Mouse (Mus musculus) right cerebral cortex, postnatal 10 days (tissue): ENCODE results near the gene Klrb1f.
A peak's percentile ranks its signal among the peaks of the same experiment; 100 is the strongest.
"Not testable (repeated sequence)": the region's sequence is repeated elsewhere in the genome, so short reads cannot be mapped to it uniquely, and the experiment has no call there.

Experiments
- DNase-seq, 2 experiments: peaks; one replicate each; pipeline ENCODE4 v3.0.0; 2021; ENCODE audit warnings: low spot score in 2 of 2

Gene Klrb1f

DNA sequence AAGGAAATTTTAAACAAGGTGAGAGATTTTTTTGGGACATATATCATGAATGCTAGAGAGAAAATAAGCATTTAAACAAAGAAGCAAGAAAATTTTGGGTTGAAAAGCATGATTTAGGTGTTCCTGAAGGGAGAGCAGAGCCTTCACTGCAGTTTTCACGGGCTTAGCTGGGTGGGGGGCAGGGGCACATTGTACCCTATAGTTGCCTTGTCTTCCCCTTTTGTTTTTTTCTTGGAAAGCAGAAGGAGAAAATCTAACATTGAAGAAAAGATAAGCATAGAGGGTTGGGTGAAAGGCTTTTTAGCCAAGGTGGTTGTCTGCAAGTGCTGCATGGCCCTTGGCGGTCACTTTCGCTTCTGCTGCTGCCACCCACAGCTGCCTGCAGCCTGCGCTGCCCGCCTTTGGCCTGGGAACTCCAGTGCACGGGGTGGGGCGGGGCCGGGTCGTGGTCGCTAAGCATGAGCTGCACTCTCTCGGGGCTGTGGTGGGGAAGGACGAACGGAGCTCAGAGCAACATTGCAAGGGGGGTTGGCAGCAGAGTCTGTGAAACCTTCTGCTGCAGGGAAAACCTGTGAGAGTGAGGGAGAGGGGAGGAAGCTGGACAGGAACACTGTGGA, 3.3 kb downstream of the Klrb1f start:
- peak; percentile 26 to 35 for DNase-seq

DNA sequence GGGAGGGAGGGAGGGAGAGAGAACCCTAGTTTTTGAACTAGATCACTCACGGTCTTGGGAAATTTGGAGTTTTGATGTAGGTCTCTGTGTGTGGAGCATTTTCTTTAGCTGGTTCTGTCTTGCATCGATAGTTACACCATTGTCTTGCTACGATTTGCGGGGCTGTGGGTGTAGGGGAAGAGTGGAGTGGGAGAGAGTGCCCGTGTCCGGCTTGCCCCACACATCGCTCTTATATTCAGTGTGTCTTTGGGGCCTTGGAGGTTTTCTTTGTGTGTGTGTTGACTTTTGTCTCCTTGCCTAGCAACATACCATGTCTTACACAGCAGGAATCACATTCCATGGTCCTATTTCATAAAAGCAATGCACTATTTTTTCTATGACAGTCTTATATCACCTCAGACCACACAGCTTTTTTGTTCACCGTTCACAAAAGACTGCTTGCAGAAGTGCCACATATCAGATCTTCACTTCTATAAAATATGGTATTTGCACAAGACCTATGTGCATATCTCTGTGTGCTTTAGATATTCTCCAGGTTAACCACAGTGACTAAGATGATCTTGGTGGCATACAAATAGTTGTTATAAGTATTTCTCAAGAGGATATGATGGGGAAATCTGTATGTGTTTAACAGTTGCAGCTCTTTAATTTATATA, 4.0 kb downstream of the Klrb1f start:
- DNase-seq, result no peak

DNA sequence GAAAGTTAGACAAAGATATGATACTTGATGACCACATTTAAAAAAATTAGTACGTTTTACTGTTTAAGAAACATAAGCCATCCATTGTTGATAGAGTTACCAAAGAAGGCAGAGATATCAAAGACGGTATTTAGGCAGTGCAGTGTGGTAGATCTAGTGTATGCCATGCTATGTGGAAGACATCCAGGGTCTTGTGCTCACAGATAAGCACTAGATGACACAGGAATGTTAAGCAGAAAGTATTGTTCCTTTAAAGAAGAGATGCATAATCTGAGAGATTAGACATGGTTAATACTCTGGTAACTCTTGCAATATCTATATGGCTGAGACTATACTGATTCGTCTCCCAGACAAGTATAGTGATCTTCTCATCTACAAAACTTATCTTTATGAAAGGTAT, 5.4 kb downstream of the Klrb1f start:
- DNase-seq, result no peak

DNA sequence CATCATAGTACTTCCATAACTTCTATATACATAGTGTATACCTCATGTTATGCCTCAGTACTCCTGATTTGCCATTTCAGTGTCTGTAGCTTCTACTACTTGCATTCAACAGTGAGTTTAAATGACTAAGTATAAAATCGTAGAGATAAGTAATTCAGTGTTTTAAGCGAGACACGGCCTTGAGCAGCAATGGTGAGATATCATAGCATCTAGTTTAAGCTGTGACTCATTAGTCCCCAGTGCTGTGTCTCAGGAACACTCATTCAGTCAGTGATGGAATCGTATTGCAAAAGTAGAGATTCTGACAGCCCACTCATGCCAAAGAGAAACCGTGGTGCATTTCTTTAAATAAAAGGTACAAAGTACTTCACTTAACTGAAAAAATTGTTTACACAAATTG, 6.0 kb downstream of the Klrb1f start:
- DNase-seq, result no peak

DNA sequence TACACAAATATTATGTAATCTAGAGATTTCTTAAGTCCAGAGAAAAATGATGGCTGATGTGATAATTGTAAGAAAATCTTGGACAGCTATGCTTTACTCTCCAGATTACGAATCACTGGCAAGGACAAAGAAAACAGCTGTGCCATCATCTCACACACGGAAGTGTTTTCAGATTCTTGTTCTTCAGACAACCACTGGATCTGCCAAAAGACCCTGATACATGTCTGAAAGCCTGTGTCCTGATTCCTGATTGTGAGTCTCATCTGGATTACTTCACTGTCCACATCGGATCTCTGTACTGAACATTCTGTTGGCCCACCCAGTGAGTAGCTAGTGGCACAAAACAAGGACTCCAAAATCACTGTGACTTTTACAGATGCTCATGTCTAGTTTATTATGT, 10.5 kb downstream of the Klrb1f start:
- DNase-seq, result no peak

DNA sequence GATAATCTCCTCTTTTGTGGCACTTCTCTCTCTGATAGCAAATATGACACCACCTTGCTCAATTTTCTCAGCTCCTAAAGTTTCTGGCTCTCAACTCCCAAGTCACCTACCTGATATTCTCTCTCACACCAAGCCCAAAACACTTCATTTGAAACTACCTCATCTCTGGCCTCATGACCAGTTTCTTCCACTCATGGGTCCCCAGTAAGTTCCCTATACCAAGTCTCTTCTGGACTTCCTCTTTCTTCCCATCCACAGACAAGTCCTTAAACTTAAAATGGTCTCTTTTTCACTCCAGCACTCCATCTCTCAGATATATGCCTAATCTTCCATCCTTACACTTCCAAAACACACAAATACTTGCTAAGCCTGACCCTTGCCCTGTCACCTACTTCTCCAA, 12.3 kb downstream of the Klrb1f start:
- no peak for DNase-seq

DNA sequence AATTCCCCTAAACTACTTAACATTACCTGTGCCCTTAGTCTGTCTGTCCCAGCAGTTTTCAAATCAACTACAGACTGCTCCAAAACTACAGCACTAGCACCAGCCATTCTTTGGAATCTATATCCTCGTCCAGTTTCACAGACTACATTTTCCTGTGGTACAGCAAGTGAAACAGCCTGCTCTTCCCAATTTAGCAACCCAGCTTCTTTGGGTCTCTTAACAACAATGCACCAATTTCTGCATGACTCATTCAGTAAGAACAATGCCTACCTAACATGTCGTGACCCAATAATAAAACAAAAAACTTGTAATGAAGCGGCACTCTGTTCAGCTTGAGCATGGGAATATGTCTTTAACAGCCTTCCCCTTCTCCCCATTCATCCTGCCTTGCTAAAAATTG, 19.7 kb downstream of the Klrb1f start:
- DNase-seq, result no peak

DNA sequence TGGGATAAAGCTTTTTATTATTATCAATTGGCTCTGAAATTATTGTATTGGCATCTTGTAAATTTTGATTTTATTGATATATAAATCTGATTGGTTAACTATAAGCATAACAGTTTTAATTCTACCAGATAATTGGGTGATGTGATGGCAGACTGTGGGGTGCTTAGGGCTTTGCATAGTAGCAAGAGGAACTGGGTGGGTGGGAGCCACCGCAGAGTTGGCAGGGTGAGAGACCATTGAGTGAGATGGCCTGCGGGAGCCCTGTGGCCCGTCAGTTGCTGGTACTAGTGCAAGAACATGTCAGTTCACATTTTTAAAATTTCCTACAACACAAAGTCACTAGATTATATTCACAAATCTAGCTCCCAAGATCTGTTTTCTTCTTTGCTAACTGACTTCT, 20.2 kb downstream of the Klrb1f start:
- no peak for DNase-seq

DNA sequence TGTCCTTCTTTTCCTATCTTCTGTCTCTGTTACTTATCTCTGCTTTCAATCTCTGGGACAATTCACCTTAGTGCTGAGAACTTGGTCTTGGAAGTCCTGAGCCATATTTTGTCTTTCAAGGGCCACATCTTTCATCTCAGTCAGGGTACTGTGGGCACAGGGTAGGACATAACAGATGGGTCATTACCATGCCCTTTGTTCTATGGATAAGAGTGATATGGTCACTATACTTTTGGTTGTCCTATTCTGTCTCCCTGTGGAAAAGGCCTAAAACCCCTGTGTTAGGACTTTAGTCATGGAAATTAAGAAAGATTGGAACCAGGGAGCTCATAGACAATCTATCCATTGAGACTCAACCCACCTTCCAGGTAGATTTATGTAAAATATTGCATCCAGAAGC, 20.8 kb downstream of the Klrb1f start:
- DNase-seq, result no peak

DNA sequence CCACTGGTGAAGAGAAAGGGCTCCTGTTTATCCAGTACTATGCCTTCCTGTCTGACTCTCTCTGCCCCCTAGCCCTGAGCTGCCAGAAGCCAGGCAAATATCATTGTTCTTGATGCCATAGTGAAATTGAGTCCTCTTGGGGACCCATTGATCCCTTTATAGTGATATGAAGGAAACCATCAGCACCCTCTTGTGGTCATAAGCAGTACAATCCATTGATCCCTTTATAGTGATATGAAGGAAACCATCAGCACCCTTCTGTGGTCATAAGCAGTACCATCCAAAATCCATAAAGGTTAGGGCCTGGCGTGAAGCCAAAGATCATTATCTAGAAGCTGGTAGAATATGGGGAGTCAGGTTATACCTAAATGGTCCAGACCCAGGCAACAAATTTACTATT, 21.3 kb downstream of the Klrb1f start:
- peak; percentile 27 to 39 for DNase-seq

DNA sequence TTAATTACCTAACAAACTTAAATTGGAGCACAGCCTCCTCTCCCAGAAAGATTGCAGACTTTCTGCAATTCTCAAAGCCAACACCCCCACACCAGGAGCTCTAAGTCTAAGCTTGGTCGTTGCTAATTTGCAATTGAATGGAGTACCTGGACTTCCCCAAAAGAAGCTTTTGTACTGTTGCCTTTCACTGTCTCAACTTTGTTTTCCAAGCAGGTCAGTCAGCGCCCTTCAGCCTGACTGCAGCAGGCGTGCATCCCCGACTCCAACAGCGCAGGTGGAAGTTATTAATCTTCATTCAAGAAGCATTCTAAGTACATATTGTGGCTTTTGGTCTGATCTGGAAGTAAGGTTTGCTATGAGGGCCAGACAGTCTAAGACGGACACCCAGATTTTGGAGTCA, 39.4 kb downstream of the Klrb1f start:
- no peak for DNase-seq

DNA sequence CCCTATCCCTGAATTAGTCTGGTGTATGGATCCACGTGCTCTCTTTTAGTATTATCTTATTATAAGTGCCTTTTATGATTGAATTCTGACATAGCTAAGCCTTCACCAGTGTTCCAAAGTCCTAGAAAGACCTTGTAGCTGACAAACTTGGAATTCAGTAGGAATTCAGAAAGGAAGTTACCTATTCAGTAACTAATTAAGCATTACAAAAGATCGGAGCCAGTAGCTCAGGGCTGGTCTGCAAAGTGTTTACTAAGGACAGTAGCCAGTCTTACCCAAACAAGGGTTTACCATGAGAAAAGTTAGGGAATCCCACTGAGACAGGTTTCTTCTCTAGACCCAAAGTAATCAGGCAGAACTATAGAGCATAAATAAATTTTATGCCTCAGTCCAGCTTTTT, 40.3 kb downstream of the Klrb1f start:
- DNase-seq, result not testable (repeated sequence)

DNA sequence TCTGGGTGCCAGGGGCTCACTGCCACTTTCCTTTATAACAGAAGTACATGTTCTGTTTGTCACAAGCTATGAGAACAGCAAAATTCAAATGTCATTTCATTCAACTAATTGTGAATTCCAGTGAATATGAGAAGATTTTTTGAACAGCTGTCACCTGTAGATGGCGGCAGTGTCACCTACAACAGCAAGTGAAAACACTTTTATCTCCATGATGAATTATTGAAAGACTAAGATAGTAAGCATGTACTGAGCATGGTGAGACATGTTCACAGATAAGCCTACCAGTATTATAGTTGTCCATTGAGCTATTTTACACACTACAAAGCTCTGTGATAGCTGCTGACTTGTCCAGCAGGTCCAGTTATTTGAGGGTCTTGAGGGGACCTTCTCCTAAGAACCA, 42.5 kb downstream of the Klrb1f start:
- DNase-seq, result peak; percentile 27 to 46

DNA sequence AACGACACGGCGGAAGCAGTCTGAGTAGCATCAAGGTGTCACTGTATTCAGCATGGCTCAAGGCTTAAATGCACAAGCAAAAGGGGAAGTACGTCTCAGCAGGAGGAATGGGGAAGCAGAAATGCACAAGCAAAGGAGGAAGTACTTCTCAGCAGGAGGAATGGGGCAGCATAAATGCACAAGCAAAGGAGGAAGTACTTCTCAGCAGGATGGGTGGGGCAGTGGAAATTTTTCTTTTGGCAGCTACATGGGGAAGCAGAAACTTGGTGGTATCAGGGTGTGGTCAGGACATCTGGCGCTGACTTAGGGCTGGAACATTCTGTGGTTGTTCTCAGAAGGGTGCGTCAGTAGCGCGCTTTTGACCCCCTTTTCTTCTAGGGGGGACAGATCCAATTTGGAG, 42.9 kb downstream of the Klrb1f start:
- DNase-seq, result not testable (repeated sequence)

DNA sequence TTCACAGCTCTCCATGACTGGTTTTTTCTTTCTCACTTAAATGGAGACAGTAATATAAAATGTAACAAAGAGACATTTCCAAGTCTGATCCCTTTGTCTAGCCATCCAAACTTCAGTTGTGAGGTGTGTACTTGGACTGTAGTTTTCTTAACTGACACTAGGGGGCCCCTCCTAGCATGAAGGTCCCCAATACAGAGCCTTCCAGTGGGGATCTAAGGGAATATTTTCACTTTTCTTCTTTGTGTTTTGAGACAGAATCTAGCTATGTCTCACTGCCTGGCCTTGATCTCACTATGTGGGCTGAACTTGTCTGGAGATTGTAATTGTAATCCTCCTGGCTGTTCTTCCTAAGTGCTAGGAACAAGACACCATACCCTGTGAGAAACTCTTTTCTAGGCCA, 49.5 kb downstream of the Klrb1f start:
- DNase-seq, result no peak

DNA sequence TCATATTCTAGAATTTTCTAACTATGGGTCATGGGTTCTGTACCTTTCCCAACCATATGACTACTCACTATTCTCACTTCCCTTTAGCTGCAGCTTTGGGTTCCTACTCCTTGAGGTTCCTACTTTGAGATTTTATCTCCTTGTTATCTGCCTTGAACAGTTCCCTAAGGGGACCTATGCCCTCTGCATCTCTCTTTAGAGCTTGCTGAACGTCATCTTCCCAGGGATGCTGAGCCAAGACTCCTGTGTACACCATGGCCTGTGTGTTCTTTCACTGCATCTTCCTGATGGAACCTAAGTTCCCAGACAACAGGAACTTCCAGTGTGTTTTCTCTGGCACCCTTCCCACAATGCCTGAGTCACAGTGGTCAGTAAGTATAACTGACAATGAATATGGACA, 52.2 kb downstream of the Klrb1f start:
- DNase-seq, result no peak

DNA sequence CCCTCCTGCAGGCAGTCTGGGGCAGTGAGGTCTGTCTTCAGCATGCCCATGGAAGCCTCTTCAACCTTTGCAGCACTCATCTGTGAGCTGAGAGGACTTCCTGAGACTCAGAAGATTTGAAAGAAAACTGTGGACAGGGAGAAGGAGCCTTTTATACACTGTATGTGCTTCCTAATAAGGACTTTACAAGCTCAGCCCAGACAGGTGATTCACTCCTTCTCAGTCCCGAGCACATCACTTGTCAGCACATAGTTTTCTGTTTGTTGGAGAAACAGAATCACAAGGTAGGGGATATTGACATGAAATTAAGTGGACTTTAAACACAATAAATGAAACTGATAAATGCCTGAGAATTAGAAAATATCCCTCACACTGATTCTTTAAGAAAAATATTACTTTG, 55.1 kb downstream of the Klrb1f start, which contains the start of gene Clec2e:
Clec2e (minus strand) TSS at position 120 of the 400 bp plus-strand sequence.
- DNase-seq, result not testable (repeated sequence)

DNA sequence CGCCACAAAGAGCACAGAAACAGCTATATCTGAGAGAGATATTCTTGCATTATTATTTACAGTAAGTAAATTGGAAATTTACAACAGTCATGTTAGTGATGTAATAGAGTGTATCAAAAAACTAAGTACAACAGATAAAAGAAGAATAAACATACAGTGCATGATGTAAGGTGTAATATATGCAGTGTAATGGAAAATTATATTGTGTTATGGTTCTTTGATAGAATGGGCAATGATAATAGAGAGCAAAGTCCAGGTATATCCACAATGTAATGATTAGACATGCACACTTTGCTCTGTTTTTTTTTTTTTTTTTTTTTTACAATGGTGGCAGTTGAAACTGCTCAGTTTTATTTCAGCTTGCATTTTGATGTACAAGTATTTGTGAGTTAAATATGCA, 55.9 kb downstream of the Klrb1f start:
- no peak for DNase-seq

DNA sequence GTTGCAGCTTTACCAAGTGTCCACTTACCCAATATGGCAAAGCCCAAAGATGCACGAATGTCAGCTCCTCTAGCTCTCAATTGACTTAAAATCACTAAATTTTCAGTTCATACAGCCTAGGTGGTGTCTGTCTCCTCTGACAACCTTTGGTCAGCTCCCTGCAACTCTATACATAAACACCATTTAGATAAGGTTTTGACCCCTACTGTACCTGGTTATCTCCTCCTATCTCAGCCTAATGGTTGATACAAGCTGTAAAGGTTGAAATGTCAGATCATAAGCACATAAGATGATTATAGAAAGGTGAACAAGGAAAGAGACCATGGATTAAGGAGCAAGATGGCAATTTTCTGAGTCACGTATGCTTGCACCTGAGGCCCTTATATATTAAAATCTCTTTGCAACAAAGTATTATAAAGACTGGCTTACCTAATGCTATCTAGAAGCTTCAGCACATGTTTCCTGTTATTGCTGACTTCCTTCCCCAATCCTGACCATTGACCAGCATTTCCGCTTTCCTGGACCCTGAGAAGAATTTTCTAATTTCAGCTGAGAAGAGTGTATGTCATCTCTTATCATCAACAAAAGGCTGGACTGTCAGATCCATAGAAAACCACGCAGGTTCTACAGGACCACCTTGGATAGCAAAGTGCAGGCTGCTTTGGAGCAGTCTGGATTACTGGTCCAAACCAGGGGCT, 57.3 kb downstream of the Klrb1f start:
- no peak for DNase-seq
